Mouse (Mus musculus) liver, postnatal 0 days (tissue): Measurements from ENCODE around the gene Rere.

Source experiments
- CTCF ChIP-seq: sonication (generic); IDR thresholded peaks from 2 replicates; pipeline ENCODE4 v1.5.1; 2016; ENCODE audit warnings: antibody characterized with exemption, low read depth
- EP300 ChIP-seq: IDR thresholded peaks from 2 replicates; pipeline ENCODE4 v1.6.1; 2016; ENCODE audit warnings: antibody characterized with exemption, low read depth, mild to moderate bottlenecking

- TF ChIP-seq CTCF = peak; percentile 75
- no peak for TF ChIP-seq EP300
Observed at GRCm38 (mm10) chr4:150347387-150347672, 65.9 kb downstream of the Rere start.
